Mouse (Mus musculus) brain, embryonic 14.5 days (tissue): ENCODE measurements around the gene Efcab14.

ENCODE experiments used
- CTCF ChIP-seq: fragments of 200-500 bp; IDR thresholded peaks from 2 replicates; pipeline ENCODE4 v1.5.1; 2012; ENCODE audit warnings: inconsistent platforms, mild to moderate bottlenecking, moderate library complexity, borderline replicate concordance; ENCODE audit not compliant: insufficient read depth, insufficient read length; ENCODE audit errors: extremely low read depth
- POLR2A ChIP-seq: fragments of 200-500 bp; IDR thresholded peaks from 2 replicates; pipeline ENCODE4 v1.6.1; 2012; ENCODE audit warnings: mild to moderate bottlenecking, inconsistent platforms, borderline replicate concordance; ENCODE audit not compliant: poor library complexity, insufficient read depth, insufficient read length, severe bottlenecking; ENCODE audit errors: extremely low read depth

DNA sequence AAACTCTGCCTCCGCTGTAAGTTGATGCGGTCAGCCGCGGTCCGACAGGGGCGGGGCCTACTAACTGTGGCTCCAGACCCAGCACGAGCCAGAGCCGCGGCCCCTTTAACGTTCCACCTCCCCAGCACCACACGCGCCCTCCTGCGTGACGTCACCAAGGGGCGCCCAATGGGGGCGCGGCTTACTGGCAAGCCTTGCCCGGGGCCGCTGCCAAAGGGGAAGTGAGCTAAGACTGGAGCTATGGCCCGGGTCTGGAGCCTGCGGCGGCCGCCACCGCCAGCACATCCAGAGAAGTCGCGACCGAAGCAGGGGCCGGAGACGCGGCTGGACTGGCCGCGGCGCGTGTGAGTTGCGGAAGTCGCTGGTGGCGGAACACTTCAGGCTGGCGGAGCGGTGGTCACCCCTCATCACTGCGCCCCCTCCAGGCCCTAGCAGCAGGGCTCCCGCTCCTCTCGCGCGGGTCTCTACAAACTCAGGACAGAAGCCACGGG is at the start of gene Efcab14:
- TF ChIP-seq CTCF (peak; percentile 40; the same call in 1 of the 2 replicates), POLR2A (peak; percentile 73)
